Mouse (Mus musculus) embryonic facial prominence, embryonic 13.5 days (tissue): ENCODE measurements at regions not wholly inside any gene's neighbourhood (a gene's known extent, or its start where the extent isn't known, plus 50 kb on each side); places are given as distances from the start of the nearest gene placed in this dataset.

Experiments
- ATAC-seq: fragments of 200-750 bp; cut with Nextera tagmentation; 2 replicates; pipeline ENCODE4 v1.8.0; 2017; ENCODE audit warnings: low read depth; ENCODE audit not compliant: insufficient number of reproducible peaks, insufficient read depth, low FRiP score, low TSS enrichment
- H3K27ac ChIP-seq: fragments of 300-500 bp; sonication (generic); 2 replicates; pipeline ENCODE4 v1.5.1; 2015; ENCODE audit warnings: moderate library complexity, mild to moderate bottlenecking, inconsistent platforms
- H3K27me3 ChIP-seq: fragments of 300-500 bp; sonication (generic); 2 replicates; pipeline ENCODE4 v1.6.1; 2015; ENCODE audit warnings: mild to moderate bottlenecking, inconsistent platforms
- H3K36me3 ChIP-seq: fragments of 300-500 bp; sonication (generic); 2 replicates; pipeline ENCODE4 v1.6.1; 2015; ENCODE audit warnings: mild to moderate bottlenecking, inconsistent platforms
- H3K4me1 ChIP-seq: fragments of 300-500 bp; sonication (generic); 2 replicates; pipeline ENCODE4 v1.6.1; 2015; ENCODE audit warnings: inconsistent platforms
- H3K4me2 ChIP-seq: fragments of 300-500 bp; sonication (generic); 2 replicates; pipeline ENCODE4 v1.6.1; 2015; ENCODE audit warnings: moderate library complexity, mild to moderate bottlenecking, inconsistent platforms
- H3K4me3 ChIP-seq: fragments of 300-500 bp; sonication (generic); 2 replicates; pipeline ENCODE4 v1.5.1; 2015; ENCODE audit warnings: mild to moderate bottlenecking, inconsistent platforms
- H3K9ac ChIP-seq: fragments of 300-500 bp; sonication (generic); 2 replicates; pipeline ENCODE4 v1.6.1; 2015; ENCODE audit warnings: mild to moderate bottlenecking, inconsistent platforms
- H3K9me3 ChIP-seq: fragments of 300-500 bp; sonication (generic); 2 replicates; pipeline ENCODE4 v1.6.1; 2016; ENCODE audit warnings: inconsistent platforms
- WGBS: fragments of 180-500 bp; shearing (Covaris S2); methylation state at CpG from one replicate; pipeline ENCODE4 v1.1.7; 2015; ENCODE audit warnings: mixed read lengths; 5-methylcytosine and 5-hydroxymethylcytosine counted together

DNA sequence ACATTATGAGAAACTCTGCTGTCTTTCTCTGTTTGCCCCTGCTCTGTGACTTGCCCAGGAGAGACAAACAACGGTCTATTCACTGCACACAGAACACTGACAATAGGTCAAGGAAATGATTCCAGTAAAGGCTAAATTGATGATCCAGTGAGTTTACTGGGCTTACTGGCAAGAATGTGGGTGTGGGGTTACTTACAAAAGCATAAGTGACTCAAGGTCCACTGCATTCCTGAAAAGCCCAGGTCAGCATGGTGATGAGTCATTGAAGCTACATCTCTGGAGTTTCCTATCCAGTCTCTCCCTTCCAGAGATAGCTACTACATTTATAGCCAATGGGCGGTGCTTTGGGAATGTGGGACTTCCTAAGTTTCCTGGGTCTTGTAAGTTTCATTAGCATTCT is 192.8 kb upstream of the Adamts5 start:
- H3K27ac ChIP-seq = no peak overlapping the region
- WGBS = 85% methylated on average over 2 of the region's 2 CpGs
- no peak for ATAC-seq

DNA sequence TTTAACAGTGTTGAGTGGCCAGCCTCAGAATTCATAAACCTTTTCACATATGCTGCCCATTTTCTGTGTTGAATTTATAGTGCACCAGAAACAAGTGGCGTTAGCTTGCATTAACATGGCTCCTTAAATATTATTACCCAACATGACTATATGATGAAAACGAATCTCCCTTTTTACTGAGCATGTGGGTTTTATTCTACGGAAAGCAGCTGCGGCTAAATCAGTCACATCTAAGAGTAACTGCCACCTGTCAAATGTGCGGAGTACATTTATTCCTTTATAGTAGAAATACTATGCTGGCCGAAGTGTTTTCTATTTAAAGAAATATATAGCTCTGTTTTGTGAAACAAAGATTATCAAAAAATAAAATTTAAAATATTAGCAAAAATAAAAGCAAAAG is 188.5 kb upstream of the Adamts5 start:
- Histone ChIP-seq H3K27ac (no peak overlapping the region), H3K27me3 (no peaks in the 10 kb centered on the region), H3K4me3 (no peak overlapping the region), H3K4me2 (no peak overlapping the region), H3K36me3 (no peaks in the 10 kb centered on the region), H3K9me3 (no peaks in the 10 kb centered on the region), H3K9ac (no peak overlapping the region), H3K4me1 (no peaks in the 10 kb centered on the region)
- no peak for ATAC-seq
- 74% methylated on average over 6 of the region's 6 CpGs for WGBS

More for the DNA sequence above, 192.8 kb upstream of the Adamts5 start:
- H3K4me2 ChIP-seq = no peak overlapping the region
- no peaks in the 10 kb centered on the region for H3K27me3 ChIP-seq
- H3K4me1 ChIP-seq = no peaks in the 10 kb centered on the region
- H3K4me3 ChIP-seq = no peak overlapping the region
- H3K36me3 ChIP-seq = no peaks in the 10 kb centered on the region
- no peak overlapping the region for H3K9ac ChIP-seq
- peaks cover 10% of the 10 kb centered on the region for H3K9me3 ChIP-seq

DNA sequence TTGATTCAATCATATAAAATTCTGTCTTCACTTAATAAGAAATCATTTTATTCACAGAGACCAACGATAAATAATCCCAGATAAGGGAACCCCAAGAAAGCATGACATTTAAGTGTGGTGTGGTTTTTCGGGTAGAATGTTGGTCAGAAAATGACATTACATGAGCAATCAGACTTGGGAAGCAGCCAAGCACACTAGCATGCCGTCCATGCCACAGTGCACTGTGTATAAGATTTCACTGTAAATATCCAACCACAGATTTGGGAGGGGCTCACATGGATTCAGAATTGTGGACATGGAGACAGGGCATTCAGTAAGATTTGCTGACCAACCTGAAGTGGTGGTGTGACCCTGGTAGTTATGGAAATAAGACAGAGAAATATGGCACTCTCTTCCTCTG is 185.8 kb upstream of the Adamts5 start:
- no peak overlapping the region for H3K4me2 ChIP-seq
- no peaks in the 10 kb centered on the region for H3K36me3 ChIP-seq
- WGBS = 55% methylated on average over 3 of the region's 3 CpGs
- no peak for ATAC-seq
- H3K27me3 ChIP-seq = no peaks in the 10 kb centered on the region
- no peaks in the 10 kb centered on the region for H3K4me1 ChIP-seq
- no peak overlapping the region for H3K27ac ChIP-seq
- H3K9ac ChIP-seq = no peak overlapping the region
- no peaks in the 10 kb centered on the region for H3K9me3 ChIP-seq
- no peak overlapping the region for H3K4me3 ChIP-seq

DNA sequence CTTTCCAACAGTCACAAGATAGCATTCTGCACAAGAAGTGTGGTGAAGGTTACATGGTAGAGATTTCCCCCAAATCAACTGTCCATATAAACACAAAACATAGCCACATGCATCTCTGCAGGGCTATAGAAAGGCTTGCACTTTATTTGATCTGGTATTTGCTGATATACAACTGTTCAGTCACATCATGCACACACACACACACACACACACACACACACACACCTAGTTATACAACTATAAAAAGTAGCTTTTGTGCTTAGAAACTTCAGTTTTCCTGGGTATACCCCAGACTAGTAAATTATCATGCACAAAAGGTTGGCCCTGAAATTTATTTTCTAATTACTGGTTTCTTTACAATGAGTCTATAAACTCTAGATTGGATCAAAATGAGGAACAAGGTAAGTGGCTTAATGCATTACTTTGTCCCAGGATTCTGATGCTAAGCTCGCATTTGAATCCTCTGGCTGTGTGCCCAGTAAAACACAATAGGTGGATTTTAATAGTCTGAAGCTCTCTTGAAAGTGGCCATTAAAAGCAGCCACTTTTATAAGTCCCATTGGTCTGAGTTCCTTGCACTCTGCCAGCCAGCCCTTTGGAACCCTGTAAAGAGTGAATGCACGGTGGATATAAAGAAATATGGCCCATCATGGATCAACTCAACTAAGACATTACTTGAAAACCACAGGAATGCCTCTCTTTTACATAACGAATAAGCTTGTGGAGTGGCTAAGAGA is 166.2 kb upstream of the Adamts5 start:
- H3K4me2 ChIP-seq = no peak overlapping the region
- H3K9me3 ChIP-seq = no peaks in the 10 kb centered on the region
- 57% methylated on average over 3 of the region's 3 CpGs for WGBS
- no peak overlapping the region for H3K9ac ChIP-seq
- no peak overlapping the region for H3K27ac ChIP-seq
- no peaks in the 10 kb centered on the region for H3K4me1 ChIP-seq
- no peaks in the 10 kb centered on the region for H3K27me3 ChIP-seq
- H3K36me3 ChIP-seq = no peaks in the 10 kb centered on the region
- peak; percentile 32; the same call in 1 of the 2 replicates for ATAC-seq
- no peak overlapping the region for H3K4me3 ChIP-seq

DNA sequence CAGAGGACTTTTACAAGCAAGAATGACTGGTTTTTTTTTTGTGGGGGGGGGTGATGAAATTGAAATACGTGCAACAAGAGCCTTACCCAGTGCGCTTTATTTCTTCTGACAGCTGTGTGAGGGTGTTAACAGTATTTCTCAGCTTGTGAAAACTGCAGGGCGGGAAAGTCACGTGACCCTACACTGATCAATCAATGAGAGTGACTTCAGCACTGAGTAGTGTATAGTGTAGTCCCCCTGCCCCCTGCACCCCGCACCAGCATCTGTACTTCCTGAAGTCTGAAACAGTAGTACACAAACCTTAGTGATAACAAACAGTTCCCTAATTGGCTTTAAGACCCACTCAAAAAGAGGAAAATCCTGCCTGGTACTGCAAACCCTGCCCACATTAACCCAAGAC is 158.5 kb upstream of the Adamts5 start:
- no peak for ATAC-seq

DNA sequence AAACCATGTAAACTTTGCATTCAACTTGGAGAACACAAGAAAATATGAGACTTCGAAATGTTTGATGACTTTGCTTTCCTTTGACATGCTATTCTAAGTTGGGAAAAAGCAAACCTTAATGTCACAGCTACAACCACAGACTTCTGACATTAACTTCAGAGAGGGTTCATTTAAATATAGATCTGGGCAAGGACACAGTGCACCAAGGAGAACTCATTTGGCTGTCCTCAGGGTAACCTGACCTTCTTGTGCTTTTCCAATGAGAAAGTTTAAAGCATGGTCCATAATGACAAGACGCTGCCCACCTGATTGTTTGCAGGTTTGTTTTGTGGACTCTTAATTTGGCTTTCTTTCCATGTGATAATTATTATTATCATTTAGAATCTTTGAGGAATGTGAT is 143.1 kb upstream of the Adamts5 start:
- Histone ChIP-seq H3K4me3 (no peak overlapping the region), H3K36me3 (no peaks in the 10 kb centered on the region), H3K4me1 (no peaks in the 10 kb centered on the region), H3K27ac (no peak overlapping the region), H3K27me3 (no peaks in the 10 kb centered on the region), H3K9ac (no peak overlapping the region), H3K4me2 (no peak overlapping the region), H3K9me3 (no peaks in the 10 kb centered on the region)
- ATAC-seq = no peak
- 89% methylated on average over 2 of the region's 2 CpGs for WGBS

More for the DNA sequence above, 158.5 kb upstream of the Adamts5 start:
- Histone ChIP-seq H3K27ac (no peak overlapping the region), H3K9ac (no peak overlapping the region), H3K4me1 (no peaks in the 10 kb centered on the region), H3K27me3 (no peaks in the 10 kb centered on the region), H3K4me3 (no peak overlapping the region), H3K9me3 (no peaks in the 10 kb centered on the region), H3K36me3 (no peaks in the 10 kb centered on the region), H3K4me2 (no peak overlapping the region)
- 79% methylated on average over 5 of the region's 5 CpGs for WGBS

DNA sequence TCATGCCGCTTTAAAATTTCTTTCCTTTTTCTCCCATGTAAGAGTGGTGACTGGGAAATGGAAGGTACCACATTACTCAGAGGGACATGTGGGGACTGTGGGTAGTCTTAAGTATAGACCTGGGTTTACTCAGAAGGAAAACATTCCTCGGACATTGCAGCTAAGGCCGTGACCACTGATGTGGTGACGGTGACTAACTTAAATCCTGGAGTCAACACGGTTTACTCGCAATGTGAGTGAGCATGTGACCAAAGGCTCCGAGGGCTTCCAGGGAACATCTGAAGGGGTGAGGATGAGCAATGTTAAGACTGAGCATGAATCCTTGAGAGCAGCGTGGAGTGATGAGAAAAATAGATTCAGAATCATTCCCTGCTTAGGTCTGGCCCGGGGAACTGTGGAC is 133.1 kb upstream of the Adamts5 start:
- WGBS = 91% methylated on average over 9 of the region's 9 CpGs
- Histone ChIP-seq H3K9me3 (no peaks in the 10 kb centered on the region), H3K27ac (no peak overlapping the region), H3K4me2 (no peak overlapping the region), H3K27me3 (no peaks in the 10 kb centered on the region), H3K36me3 (no peaks in the 10 kb centered on the region), H3K9ac (no peak overlapping the region), H3K4me3 (no peak overlapping the region), H3K4me1 (no peaks in the 10 kb centered on the region)
- no peak for ATAC-seq

DNA sequence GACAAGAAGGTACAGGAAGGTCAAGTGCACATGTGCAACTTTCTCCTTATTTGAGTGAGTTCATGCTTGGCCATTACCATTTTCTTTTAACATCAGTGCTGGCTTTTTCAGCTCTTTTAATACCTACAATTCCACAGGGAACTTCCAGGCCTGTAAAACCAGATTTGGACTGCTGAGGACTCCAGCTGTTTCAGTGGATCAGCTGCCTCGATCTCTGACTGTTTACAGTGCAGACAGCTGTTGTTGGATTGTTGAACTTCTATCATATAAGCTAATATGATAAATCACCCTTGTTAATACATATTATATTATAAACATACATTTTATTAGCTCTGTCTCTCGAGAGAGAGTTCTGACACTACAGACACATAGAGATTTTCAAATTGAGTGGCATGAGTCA is 126.1 kb upstream of the Adamts5 start:
- Histone ChIP-seq H3K27me3 (no peaks in the 10 kb centered on the region), H3K4me3 (no peak overlapping the region), H3K36me3 (no peaks in the 10 kb centered on the region), H3K9me3 (no peaks in the 10 kb centered on the region), H3K4me1 (no peaks in the 10 kb centered on the region), H3K4me2 (no peak overlapping the region), H3K27ac (no peak overlapping the region), H3K9ac (no peak overlapping the region)
- no peak for ATAC-seq
- WGBS = 59% methylated on average over 2 of the region's 2 CpGs

DNA sequence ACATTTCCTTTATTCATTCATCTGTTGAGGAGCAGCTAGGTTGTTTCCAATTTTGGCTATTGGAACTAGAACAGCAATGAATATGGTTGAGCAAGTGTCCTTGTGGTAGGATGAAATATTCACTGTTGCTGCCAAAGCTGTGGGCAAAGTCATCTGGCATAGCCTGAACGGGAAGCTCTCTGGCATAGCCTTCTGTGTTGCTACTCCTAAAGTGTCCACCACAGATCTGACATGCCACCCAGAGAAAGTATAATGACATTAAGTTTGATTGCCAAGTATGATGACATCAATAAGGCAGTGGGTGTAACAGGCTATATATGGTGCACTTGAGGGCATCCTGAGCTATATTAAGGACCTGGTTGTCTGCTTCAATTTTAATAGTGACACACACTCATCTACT is 113.7 kb upstream of the Adamts5 start:
- no peak for ATAC-seq
- no peak overlapping the region for H3K4me2 ChIP-seq
- 89% methylated on average over 1 of the region's 1 CpGs for WGBS

DNA sequence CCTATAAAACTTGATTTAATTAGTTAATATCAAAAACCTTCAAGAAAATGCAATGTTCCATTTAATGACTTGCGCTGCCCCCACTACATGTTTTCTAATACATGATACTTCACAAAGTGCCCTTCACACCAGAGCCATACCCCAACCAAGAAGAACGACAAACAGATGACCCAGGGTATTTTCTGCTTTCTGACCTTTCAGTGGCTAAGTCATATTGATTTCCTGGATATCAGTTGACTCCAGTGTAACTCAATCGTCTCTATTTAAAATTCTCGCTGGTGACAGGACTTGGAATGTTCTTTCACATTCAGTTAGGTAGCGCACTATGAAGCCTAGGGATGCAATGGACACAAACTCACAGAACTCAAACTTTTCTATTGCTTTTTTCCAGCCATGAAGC is 109.4 kb upstream of the Adamts5 start:
- H3K4me2 ChIP-seq = no peak overlapping the region
- WGBS = 45% methylated on average over 5 of the region's 5 CpGs
- no peak for ATAC-seq
- no peaks in the 10 kb centered on the region for H3K9me3 ChIP-seq
- H3K36me3 ChIP-seq = no peaks in the 10 kb centered on the region
- no peak overlapping the region for H3K9ac ChIP-seq
- no peak overlapping the region for H3K27ac ChIP-seq
- no peak overlapping the region for H3K4me3 ChIP-seq
- H3K27me3 ChIP-seq = no peaks in the 10 kb centered on the region
- H3K4me1 ChIP-seq = no peaks in the 10 kb centered on the region

More for the DNA sequence above, 113.7 kb upstream of the Adamts5 start:
- no peaks in the 10 kb centered on the region for H3K9me3 ChIP-seq
- H3K27ac ChIP-seq = no peak overlapping the region
- H3K4me3 ChIP-seq = no peak overlapping the region
- H3K9ac ChIP-seq = no peak overlapping the region
- no peaks in the 10 kb centered on the region for H3K27me3 ChIP-seq
- no peaks in the 10 kb centered on the region for H3K4me1 ChIP-seq
- no peaks in the 10 kb centered on the region for H3K36me3 ChIP-seq

DNA sequence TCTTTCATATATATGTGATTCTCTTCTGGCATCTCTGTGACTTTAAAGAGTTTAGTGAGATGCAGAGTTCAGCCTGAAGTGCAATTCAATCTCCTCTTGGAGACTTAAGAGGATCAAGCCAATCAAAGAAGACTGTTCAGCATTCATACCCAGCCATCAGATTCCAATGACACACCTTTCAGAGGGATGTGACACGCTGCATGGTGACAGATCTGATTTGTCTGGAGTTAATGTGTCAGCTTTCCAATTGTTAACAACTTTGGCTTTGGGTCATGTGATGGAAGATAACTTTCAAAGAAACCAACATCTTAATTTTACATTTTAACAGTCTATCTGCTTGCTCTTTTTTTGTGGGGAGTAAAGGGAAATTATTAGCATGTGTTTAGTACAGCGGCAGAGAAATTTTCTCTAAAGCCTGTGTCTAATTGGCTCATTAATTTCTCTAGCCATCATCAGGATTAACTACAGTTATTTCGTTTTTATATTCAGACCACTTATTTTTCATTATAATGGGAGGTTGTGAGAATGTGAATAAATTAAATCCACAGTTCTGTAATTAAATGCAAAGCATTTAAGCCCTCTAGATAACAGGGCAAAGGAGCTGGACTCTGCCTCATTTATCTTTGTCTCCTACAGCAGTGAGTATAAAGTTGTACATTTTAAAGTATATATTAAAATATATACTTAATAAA is 108.2 kb upstream of the Adamts5 start:
- H3K9me3 ChIP-seq = no peaks in the 10 kb centered on the region
- WGBS = 41% methylated on average over 3 of the region's 3 CpGs

DNA sequence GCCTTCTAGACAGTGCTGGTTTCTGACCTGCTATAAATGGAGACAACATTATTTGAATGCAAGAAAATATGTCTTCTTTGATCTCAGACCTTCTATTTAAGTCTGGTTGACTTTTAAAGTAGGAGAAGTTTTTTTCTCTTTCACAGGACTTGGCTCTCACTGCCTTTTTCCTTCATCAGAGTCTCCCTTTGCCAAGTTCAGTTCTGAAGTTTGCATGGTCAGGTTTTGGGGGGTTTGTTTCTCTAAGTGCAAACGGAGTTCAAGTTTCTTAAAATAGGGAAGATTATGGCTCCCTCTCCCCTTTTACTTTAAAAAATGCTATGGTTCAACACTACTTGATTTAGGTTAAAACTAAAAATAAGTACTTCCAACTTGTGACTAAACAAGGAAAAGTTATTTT is 106.2 kb upstream of the Adamts5 start:
- Histone ChIP-seq H3K9me3 (no peaks in the 10 kb centered on the region), H3K36me3 (no peaks in the 10 kb centered on the region), H3K4me3 (no peak overlapping the region), H3K27me3 (no peaks in the 10 kb centered on the region), H3K4me1 (no peaks in the 10 kb centered on the region), H3K4me2 (no peak overlapping the region), H3K27ac (no peak overlapping the region), H3K9ac (no peak overlapping the region)
- ATAC-seq = no peak
- WGBS = 76% methylated on average over 1 of the region's 1 CpGs

More for the DNA sequence above, 108.2 kb upstream of the Adamts5 start:
- no peak overlapping the region for H3K9ac ChIP-seq
- no peak overlapping the region for H3K27ac ChIP-seq
- H3K4me1 ChIP-seq = no peaks in the 10 kb centered on the region
- no peak overlapping the region for H3K4me3 ChIP-seq
- H3K4me2 ChIP-seq = no peak overlapping the region
- ATAC-seq = no peak
- H3K27me3 ChIP-seq = no peaks in the 10 kb centered on the region
- no peaks in the 10 kb centered on the region for H3K36me3 ChIP-seq
